Mouse (Mus musculus) olfactory bulb, adult 2 months (tissue): Measurements from ENCODE around the gene Tubb2a. TPM values are rescaled to one million over a fixed set of nuclear protein-coding genes. Genes with fewer than 3 reads are reported as not detected.

Experiments used
- H3K27ac ChIP-seq: fragments of 200-500 bp; 2 replicates; pipeline ENCODE4 v1.5.1; 2012; ENCODE audit warnings: low read depth, low read length; ENCODE audit not compliant: insufficient read depth
- H3K4me1 ChIP-seq: fragments of 200-500 bp; 2 replicates; pipeline ENCODE4 v1.6.1; 2012; ENCODE audit warnings: low read length; ENCODE audit not compliant: control insufficient read depth, insufficient read depth
- H3K4me3 ChIP-seq: fragments of 200-500 bp; 2 replicates; pipeline ENCODE4 v1.5.1; 2012; ENCODE audit warnings: mild to moderate bottlenecking, low read depth, low read length, moderate library complexity; ENCODE audit not compliant: insufficient read depth
- CTCF ChIP-seq: fragments of 200-500 bp; IDR thresholded peaks from 2 replicates; pipeline ENCODE4 v1.5.1; 2012; ENCODE audit warnings: low read depth, mild to moderate bottlenecking, low read length, moderate library complexity; ENCODE audit not compliant: insufficient read depth
- POLR2A ChIP-seq: fragments of 200-500 bp; IDR thresholded peaks from 2 replicates; pipeline ENCODE4 v1.6.1; 2012; ENCODE audit warnings: mild to moderate bottlenecking, low read depth, low read length, moderate library complexity; ENCODE audit not compliant: insufficient read depth
- WGBS: fragments of 180-500 bp; shearing (Covaris S2); methylation state at CpG from one replicate; pipeline ENCODE4 v1.1.7; 2018; 5-methylcytosine and 5-hydroxymethylcytosine counted together
- polyA plus RNA-seq: library from polyadenylated mRNA; stranded (reverse); fragments of >200 nt; gene quantifications from 2 replicates; pipeline ENCODE4 v1.2.4, GENCODE M21; 2012; ENCODE audit warnings: low replicate concordance; ENCODE audit not compliant: missing spikeins, insufficient read depth, insufficient read length

Tubb2a gene
- polyA plus RNA-seq, 1 experiment = not detected

DNA sequence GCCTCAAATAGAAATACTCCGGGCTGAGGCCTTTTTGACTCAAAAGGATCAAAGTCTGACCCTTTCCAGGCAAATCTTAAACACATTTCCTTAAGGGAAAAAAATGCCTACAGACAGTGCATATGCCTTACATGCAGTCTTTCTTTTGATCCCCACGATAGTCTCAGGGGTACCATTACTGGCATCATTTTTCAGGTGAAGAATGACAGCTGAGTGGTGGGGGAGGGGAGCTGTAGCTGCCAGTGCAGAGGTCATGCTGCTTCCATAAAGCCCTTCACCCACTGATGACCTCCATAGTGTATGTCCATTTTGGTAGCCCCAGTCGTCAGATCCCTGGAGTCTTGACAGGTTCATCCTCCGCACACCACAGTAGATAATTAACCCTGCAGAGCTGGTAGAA is 7.5 kb downstream of the Tubb2a start:
- WGBS = 82% methylated on average over 4 of the region's 4 CpGs
- Histone ChIP-seq H3K27ac (no peak overlapping the region), H3K4me3 (no peak overlapping the region), H3K4me1 (peaks cover 9% of the 10 kb centered on the region)
- no peak for TF ChIP-seq CTCF

DNA sequence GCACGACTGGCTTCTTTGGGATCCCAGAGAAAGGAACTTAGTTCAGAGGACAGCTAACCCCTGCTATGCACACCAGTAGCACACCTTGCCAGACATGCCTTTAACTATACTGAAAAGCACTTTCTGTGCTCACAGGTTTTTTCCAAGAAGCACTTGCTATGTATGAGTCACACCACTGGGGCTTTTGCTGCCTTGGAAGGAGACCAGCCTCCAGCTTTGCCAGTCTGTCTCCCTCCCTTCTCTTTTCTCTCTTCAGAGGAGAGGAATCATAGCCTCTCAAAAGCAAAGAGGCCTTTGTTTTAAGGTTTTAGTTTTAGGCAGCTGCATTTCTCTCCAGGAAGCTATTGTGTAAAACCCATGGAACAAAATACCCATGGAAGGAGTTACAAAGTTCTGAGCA is 11.5 kb downstream of the Tubb2a start:
- TF ChIP-seq CTCF = no peak
- no peak for TF ChIP-seq POLR2A
- peaks cover 5% of the 10 kb centered on the region for H3K4me1 ChIP-seq
- 17% methylated on average over 1 of the region's 1 CpGs for WGBS
- peak overlapping the region; percentile 85 for H3K27ac ChIP-seq
- H3K4me3 ChIP-seq = no peak overlapping the region

DNA sequence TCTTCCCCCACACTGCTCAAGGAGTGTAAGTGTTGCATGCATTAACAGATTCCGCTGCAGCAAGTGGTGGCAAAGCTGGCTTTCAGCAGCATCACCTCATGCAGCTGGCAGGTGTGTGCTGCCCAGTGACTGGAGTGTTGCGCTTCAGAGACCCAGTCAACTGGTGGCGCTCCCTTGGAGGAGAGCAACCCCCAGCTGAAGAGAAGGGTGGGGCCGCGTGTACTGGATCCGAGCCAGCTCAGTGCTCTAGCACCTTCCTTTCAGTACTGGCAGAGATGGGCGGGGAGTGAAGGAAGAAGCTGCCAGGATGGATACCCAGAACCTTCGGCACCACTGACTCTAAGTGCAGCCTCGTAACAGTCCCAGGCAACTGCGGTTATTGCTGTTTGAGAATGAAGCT is 15.3 kb downstream of the Tubb2a start:
- 82% methylated on average over 10 of the region's 10 CpGs for WGBS

DNA sequence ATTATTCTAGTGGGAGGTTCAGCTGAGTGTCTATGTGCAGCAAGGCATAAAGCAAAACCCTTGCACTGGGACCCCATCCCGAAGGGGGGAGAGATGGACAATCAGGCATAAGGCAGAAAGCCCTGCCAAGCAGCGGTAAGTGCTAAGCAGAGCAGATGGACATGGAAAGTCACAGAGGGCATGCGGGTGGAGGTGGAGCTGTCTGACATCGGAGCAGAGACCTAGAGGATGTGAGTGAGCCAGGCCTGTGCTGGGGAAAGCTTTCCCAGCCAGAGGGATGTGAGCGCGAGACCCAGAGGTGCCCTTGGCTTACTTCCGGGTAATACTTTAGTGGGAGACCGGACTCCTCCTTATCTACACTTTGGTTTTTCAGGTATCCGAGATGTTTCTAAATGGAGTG is 17.7 kb downstream of the Tubb2a start:
- TF ChIP-seq POLR2A (no peak), CTCF (no peak)
- no peak overlapping the region for H3K4me3 ChIP-seq
- H3K4me1 ChIP-seq = peaks cover 3% of the 10 kb centered on the region; the same call in 1 of the 2 replicates
- no peak overlapping the region for H3K27ac ChIP-seq
- 87% methylated on average over 9 of the region's 9 CpGs for WGBS

More for the DNA sequence above, 15.3 kb downstream of the Tubb2a start:
- TF ChIP-seq POLR2A (no peak), CTCF (no peak)
- Histone ChIP-seq H3K4me3 (no peak overlapping the region), H3K4me1 (peaks cover 8% of the 10 kb centered on the region), H3K27ac (no peak overlapping the region)

DNA sequence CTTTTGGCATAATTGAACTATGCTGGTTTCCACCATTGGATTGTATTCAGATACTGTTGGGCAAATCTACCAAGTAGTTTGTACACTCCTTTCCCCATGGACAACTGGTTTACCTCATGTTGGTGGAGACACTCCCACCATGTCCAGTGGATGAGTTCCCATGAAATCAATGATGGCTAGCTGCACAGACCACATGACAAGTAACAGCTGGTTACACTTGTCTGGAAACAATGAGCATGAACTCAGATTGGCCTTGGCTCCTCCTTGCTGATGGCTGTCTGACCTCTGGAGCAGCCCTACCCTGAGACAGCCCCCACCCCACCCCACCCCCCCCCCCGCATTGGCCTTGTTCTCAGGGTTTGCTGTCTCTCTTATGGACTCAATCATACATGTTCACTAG is 20.6 kb downstream of the Tubb2a start:
- TF ChIP-seq CTCF (no peak), POLR2A (no peak)

DNA sequence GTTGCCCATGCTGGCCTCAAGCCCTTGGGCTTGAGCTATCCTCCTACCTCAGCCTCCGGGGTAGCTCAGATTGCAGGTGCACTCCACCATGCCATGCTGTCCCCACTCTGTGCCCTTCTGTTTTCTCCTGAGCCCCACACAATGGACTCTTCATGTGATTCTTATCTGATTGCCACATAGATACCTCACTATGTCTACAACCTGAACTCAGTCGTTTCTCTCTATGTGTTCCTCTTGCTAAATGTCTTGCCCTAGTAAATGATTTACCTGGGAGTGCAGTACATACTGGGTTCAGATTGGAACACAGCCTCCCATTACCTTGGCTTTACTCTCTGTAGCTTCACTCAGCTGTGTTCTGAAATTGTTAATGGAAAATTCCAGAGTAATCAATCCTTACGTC is 22.8 kb downstream of the Tubb2a start:
- peaks cover 5% of the 10 kb centered on the region for H3K4me1 ChIP-seq
- WGBS = 94% methylated on average over 3 of the region's 3 CpGs
- no peak overlapping the region for H3K4me3 ChIP-seq
- TF ChIP-seq POLR2A = no peak
- no peak for TF ChIP-seq CTCF
- H3K27ac ChIP-seq = no peak overlapping the region

More for the DNA sequence above, 20.6 kb downstream of the Tubb2a start:
- Histone ChIP-seq H3K4me1 (peaks cover 3% of the 10 kb centered on the region; the same call in 1 of the 2 replicates), H3K4me3 (no peak overlapping the region), H3K27ac (no peak overlapping the region)
- WGBS = 86% methylated on average over 1 of the region's 1 CpGs

DNA sequence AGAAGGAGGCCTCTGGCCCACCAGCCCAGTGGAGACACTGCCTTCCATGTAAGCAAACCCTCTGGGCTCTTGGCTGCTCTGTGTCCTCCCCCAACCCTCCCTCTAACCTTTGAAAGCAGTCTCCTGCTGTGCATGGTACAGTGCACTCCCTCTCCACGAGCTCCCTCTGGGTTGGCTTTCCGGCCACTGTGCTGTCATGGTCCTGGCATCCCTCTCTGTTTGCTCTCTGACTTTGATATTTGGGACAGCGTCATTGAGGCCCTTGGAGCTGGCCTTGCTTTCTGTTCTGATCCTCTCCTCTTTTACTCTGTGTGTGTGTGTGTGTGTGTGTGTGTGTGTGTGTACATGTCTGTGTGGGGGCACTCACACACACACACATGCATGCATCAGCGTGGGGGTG is 23.4 kb downstream of the Tubb2a start:
- H3K27ac ChIP-seq = no peak overlapping the region
- WGBS = 53% methylated on average over 4 of the region's 4 CpGs
- H3K4me1 ChIP-seq = peaks cover 4% of the 10 kb centered on the region
- no peak overlapping the region for H3K4me3 ChIP-seq
- no peak for TF ChIP-seq POLR2A
- no peak for TF ChIP-seq CTCF

DNA sequence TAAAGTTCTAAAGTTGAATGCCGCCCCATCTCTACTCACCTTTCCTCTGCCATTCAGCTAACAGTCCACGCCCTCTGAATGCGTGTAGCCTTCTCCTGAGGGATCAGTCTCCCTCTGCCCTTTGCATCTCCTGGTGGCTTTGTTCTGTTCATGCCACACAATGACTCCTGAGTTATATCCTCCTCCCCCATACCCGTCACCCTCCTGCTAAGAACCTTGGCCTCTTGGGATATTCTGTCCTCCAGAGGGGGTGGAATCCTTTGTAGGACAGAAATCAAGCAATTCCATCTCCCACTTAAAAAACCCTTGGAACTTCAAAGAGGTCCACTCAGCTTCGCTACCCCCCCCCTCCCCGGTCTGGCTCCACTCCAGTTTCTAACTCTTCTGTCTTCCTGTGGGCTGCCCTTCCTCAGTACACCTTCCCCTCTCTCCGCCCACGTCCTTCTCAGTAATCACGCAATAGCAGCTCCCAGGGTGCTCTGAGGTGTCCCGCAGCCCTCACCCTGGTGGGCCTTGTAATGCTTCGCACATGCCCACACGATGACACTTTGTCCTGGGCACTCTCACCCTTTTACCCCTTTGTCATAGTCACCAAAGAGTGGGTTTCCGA is 24.0 kb downstream of the Tubb2a start:
- Histone ChIP-seq H3K4me1 (peaks cover 4% of the 10 kb centered on the region), H3K4me3 (no peak overlapping the region), H3K27ac (no peak overlapping the region)
- no peak for TF ChIP-seq POLR2A
- no peak for TF ChIP-seq CTCF
- 83% methylated on average over 13 of the region's 13 CpGs for WGBS

DNA sequence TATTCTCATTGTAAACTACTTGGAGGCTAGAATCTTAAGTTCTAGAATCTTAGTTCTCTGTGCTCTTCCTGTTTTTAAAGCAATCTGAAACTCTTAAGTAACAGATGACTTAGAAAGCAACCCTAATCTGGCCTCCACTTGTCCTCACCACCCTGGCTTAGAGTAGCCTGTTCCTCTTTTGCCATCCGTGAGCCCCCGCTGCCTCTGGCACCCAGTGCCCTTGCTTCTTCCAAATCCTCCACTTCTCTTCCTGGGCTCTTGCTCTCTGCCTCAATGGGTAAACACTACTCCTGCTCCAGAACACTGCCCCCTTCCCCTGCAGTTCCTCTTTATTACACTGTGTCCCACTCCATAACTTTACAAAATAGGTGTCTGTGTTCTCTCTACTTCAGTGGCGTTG is 26.1 kb downstream of the Tubb2a start:
- H3K27ac ChIP-seq = no peak overlapping the region
- TF ChIP-seq CTCF = no peak
- no peak for TF ChIP-seq POLR2A
- 88% methylated on average over 3 of the region's 3 CpGs for WGBS
- H3K4me3 ChIP-seq = no peak overlapping the region
- peaks cover 4% of the 10 kb centered on the region for H3K4me1 ChIP-seq

DNA sequence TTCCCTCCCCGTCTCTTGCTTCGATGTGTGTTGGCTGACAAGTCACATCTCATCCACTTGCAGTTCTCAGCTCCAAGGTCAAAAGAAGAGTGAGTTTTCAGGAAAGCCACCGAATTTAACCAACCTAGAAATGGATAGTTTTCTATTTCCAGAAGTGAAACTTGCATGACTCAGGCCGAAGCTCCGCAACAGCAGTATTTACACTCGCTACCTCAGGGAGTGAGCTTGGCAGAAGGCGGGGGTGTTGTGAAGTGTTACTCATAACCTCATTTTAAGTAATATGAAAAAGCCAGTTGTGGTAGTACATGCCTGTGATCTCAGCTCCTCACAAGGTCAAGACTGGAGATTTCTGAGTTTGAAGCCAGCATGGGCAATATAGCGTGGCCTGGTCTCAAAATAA is 27.3 kb downstream of the Tubb2a start:
- TF ChIP-seq POLR2A (no peak), CTCF (no peak)
- H3K27ac ChIP-seq = peak overlapping the region; percentile 72
- peaks cover 4% of the 10 kb centered on the region for H3K4me1 ChIP-seq
- H3K4me3 ChIP-seq = peak overlapping the region; percentile 9; the same call in 1 of the 2 replicates
- WGBS = 57% methylated on average over 8 of the region's 8 CpGs
